Mouse (Mus musculus): ENCODE measurements at regions not wholly inside any gene's neighbourhood (a gene's known extent, or its start where the extent isn't known, plus 50 kb on each side); places are given as distances from the start of the nearest gene placed in this dataset.
A peak's percentile ranks its signal among the peaks of the same experiment; 100 is the strongest.

- Histone ChIP-seq H3K27me3 (ENCODE audit: control insufficient read depth, insufficient read depth, low read length) (no peaks in the 10 kb centered on the region), H3K9me3 (ENCODE audit: control insufficient read depth, low read length) (no peaks in the 10 kb centered on the region; the same call in 1 of the 2 replicates), H3K4me1 (replicated peaks; ENCODE audit: control insufficient read depth, insufficient read depth, low read length) (peaks cover 14% of the 10 kb centered on the region), H3K36me3 (ENCODE audit: control insufficient read depth, insufficient read depth, low read length) (no peaks in the 10 kb centered on the region), H3K27ac (ENCODE audit: low read depth, low read length) (peak overlapping the region; percentile 71), H3K4me3 (ENCODE audit: low read depth, low read length) (no peak overlapping the region), H3K9ac (ENCODE audit: low read depth, low read length) (no peak overlapping the region), H3K4me2 (replicated peaks; ENCODE audit: low read depth, low read length) (no peak overlapping the region)
- peak; percentile 46 for DNase-seq (ENCODE audit: low spot score)
- 31% methylated on average over 11 of the region's 11 CpGs for WGBS
- peak; percentile 72 for ATAC-seq (ENCODE audit: low FRiP score)
Measured at GRCm38 (mm10) chr9:61468897-61469509, 96.8 kb downstream of the Tle3 start.

GRCm38 (mm10) chr9:61468368-61468848 is 96.2 kb downstream of the Tle3 start:
- H3K27me3 ChIP-seq (ENCODE audit: control insufficient read depth, insufficient read depth, low read length): no peaks in the 10 kb centered on the region
- no peak overlapping the region for H3K4me3 ChIP-seq (ENCODE audit: low read depth, low read length)
- WGBS: 20% methylated on average over 6 of the region's 6 CpGs
- H3K4me2 ChIP-seq (replicated peaks; ENCODE audit: low read depth, low read length): no peak overlapping the region
- peaks cover 14% of the 10 kb centered on the region for H3K4me1 ChIP-seq (replicated peaks; ENCODE audit: control insufficient read depth, insufficient read depth, low read length)
- DNase-seq (ENCODE audit: low spot score) (peak; percentile 80), ATAC-seq (ENCODE audit: low FRiP score) (peak; percentile 92)
- H3K27ac ChIP-seq (ENCODE audit: low read depth, low read length): peak overlapping the region; percentile 40; the same call in 1 of the 2 replicates
- no peaks in the 10 kb centered on the region for H3K36me3 ChIP-seq (ENCODE audit: control insufficient read depth, insufficient read depth, low read length)
- no peaks in the 10 kb centered on the region; the same call in 1 of the 2 replicates for H3K9me3 ChIP-seq (ENCODE audit: control insufficient read depth, low read length)
- H3K9ac ChIP-seq (ENCODE audit: low read depth, low read length): no peak overlapping the region

Data from hindbrain, embryonic 11.5 days (tissue).